Mouse (Mus musculus) MEL (cell line): ENCODE results near the gene Cul9. TPM values are rescaled to one million over a fixed set of nuclear protein-coding genes. Genes with fewer than 3 reads are reported as not detected.

Experiments used
- DNase-seq: peaks from one replicate; pipeline ENCODE4 v3.0.0; 2011; ENCODE audit warnings: low read depth, low spot score
- H3K27ac ChIP-seq: 2 replicates; pipeline ENCODE4 v1.5.1; 2012; ENCODE audit warnings: low read depth, mild to moderate bottlenecking, control low read depth, low read length, moderate library complexity; ENCODE audit not compliant: control insufficient read depth
- H3K27me3 ChIP-seq, 2 experiments: fragments of 150-350 bp in 1 of 2; sonication (generic) in 1 of 2; 2 replicates each; pipeline ENCODE4 v1.6.1; 2012; ENCODE audit warnings: low read length in 2 of 2, mild to moderate bottlenecking in 2 of 2, improper control_type of control experiment in 1 of 2, moderate library complexity in 1 of 2; ENCODE audit not compliant: insufficient read depth in 2 of 2, control insufficient read depth in 1 of 2
- H3K36me3 ChIP-seq, 2 experiments: 2 replicates each; pipeline ENCODE4 v1.6.1; 2012 to 2014; ENCODE audit warnings: low read length in 2 of 2, improper control_type of control experiment in 1 of 2, inconsistent platforms in 1 of 2, mild to moderate bottlenecking in 1 of 2; ENCODE audit not compliant: insufficient read depth in 2 of 2, control insufficient read depth in 1 of 2
- H3K4me1 ChIP-seq, 2 experiments: fragments of 150-350 bp in 1 of 2; sonication (generic) in 1 of 2; 2 replicates each; pipeline ENCODE4 v1.6.1; 2012; ENCODE audit warnings: low read length in 2 of 2, improper control_type of control experiment in 1 of 2, mild to moderate bottlenecking in 1 of 2; ENCODE audit not compliant: insufficient read depth in 2 of 2, control insufficient read depth in 1 of 2
- H3K4me3 ChIP-seq, 2 experiments: fragments of 150-350 bp in 1 of 2; sonication (generic) in 1 of 2; 2 replicates each; pipeline ENCODE4 v1.5.1; 2012; ENCODE audit warnings: low read depth in 2 of 2, low read length in 2 of 2, mild to moderate bottlenecking in 2 of 2, moderate library complexity in 2 of 2, control low read depth in 1 of 2, improper control_type of control experiment in 1 of 2; ENCODE audit not compliant: control insufficient read depth in 1 of 2, insufficient read depth in 1 of 2
- H3K79me2 ChIP-seq: 2 replicates; pipeline ENCODE4 v1.6.1; 2012; ENCODE audit warnings: mild to moderate bottlenecking, low read length, moderate library complexity; ENCODE audit not compliant: control insufficient read depth, poor library complexity, insufficient read depth
- H3K9ac ChIP-seq: 2 replicates; pipeline ENCODE4 v1.6.1; 2012; ENCODE audit warnings: low read depth, mild to moderate bottlenecking, control low read depth, low read length, moderate library complexity; ENCODE audit not compliant: control insufficient read depth, poor library complexity, severe bottlenecking
- H3K9me3 ChIP-seq: fragments of 150-350 bp; sonication (generic); replicated peaks from 2 replicates; pipeline ENCODE4 v1.6.1; 2012; ENCODE audit warnings: mild to moderate bottlenecking, low read length, improper control_type of control experiment, moderate library complexity; ENCODE audit not compliant: insufficient read depth
- CTCF ChIP-seq, 3 experiments: IDR thresholded peaks in 2 of 3; conservative IDR thresholded peaks in 1 of 3; 2 replicates each; pipeline ENCODE4 v1.5.1; 2011 to 2012; ENCODE audit warnings: low read length in 3 of 3, low read depth in 2 of 3, mild to moderate bottlenecking in 2 of 3, improper control_type of control experiment in 1 of 3, inconsistent platforms in 1 of 3, mixed read lengths in 1 of 3, moderate library complexity in 1 of 3; ENCODE audit not compliant: control insufficient read depth in 1 of 3, insufficient read depth in 1 of 3, poor library complexity in 1 of 3, severe bottlenecking in 1 of 3
- E2F4 ChIP-seq: IDR thresholded peaks from 2 replicates; pipeline ENCODE4 v1.6.1; 2011; ENCODE audit warnings: low read depth, low read length, improper control_type of control experiment, borderline replicate concordance
- ELF1 ChIP-seq: IDR thresholded peaks from 2 replicates; pipeline ENCODE4 v1.6.1; 2014; ENCODE audit warnings: low read depth, mild to moderate bottlenecking, inconsistent platforms, low read length, improper control_type of control experiment, moderate library complexity
- JUND ChIP-seq: IDR thresholded peaks from 2 replicates; pipeline ENCODE4 v1.6.1; 2011; ENCODE audit warnings: low read depth, mild to moderate bottlenecking, improper control_type of control experiment, low read length
- MAX ChIP-seq: IDR thresholded peaks from 2 replicates; pipeline ENCODE4 v1.6.1; 2011; ENCODE audit warnings: low read length, improper control_type of control experiment
- MEF2A ChIP-seq: IDR thresholded peaks from 2 replicates; pipeline ENCODE4 v1.6.1; 2014; ENCODE audit warnings: low read depth, mild to moderate bottlenecking, inconsistent platforms, low read length, improper control_type of control experiment; ENCODE audit not compliant: poor library complexity, insufficient replicate concordance, severe bottlenecking; ENCODE audit errors: extremely low read depth
- MYB ChIP-seq: IDR thresholded peaks from 2 replicates; pipeline ENCODE4 v1.6.1; 2011; ENCODE audit warnings: mild to moderate bottlenecking, low read depth, low read length, improper control_type of control experiment
- NELFE ChIP-seq: IDR thresholded peaks from 2 replicates; pipeline ENCODE4 v1.6.1; 2011; ENCODE audit warnings: low read depth, low read length, improper control_type of control experiment
- POLR2A ChIP-seq, 2 experiments: IDR thresholded peaks; 2 replicates each; pipeline ENCODE4 v1.6.1; 2011 to 2012; ENCODE audit warnings: low read length in 2 of 2, mild to moderate bottlenecking in 2 of 2, control low read depth in 1 of 2, improper control_type of control experiment in 1 of 2, low read depth in 1 of 2, moderate library complexity in 1 of 2; ENCODE audit not compliant: control insufficient read depth in 1 of 2, insufficient read depth in 1 of 2, poor library complexity in 1 of 2
- POLR2AphosphoS2 ChIP-seq: IDR thresholded peaks from 2 replicates; pipeline ENCODE4 v1.6.1; 2011; ENCODE audit warnings: low read length, improper control_type of control experiment
- RCOR1 ChIP-seq: IDR thresholded peaks from 2 replicates; pipeline ENCODE4 v1.6.1; 2012; ENCODE audit warnings: low read depth, mild to moderate bottlenecking, inconsistent platforms, low read length, improper control_type of control experiment
- SIN3A ChIP-seq: IDR thresholded peaks from 2 replicates; pipeline ENCODE4 v1.6.1; 2012; ENCODE audit warnings: low read length, improper control_type of control experiment, inconsistent platforms
- SMC3 ChIP-seq: IDR thresholded peaks from 2 replicates; pipeline ENCODE4 v1.6.1; 2011; ENCODE audit warnings: low read depth, low read length, improper control_type of control experiment
- ZC3H11A ChIP-seq: IDR thresholded peaks from 2 replicates; pipeline ENCODE4 v1.6.1; 2012; ENCODE audit warnings: low read depth, mild to moderate bottlenecking, inconsistent platforms, low read length, improper control_type of control experiment
- ZNF384 ChIP-seq: IDR thresholded peaks from 2 replicates; pipeline ENCODE4 v1.6.1; 2012; ENCODE audit warnings: low read depth, mild to moderate bottlenecking, inconsistent platforms, low read length, improper control_type of control experiment
- polyA plus RNA-seq, 2 experiments: library from polyadenylated mRNA; stranded (reverse) in 1 of 2; unstranded in 1 of 2; fragments of >175 nt in 1 of 2; fragments of >200 nt in 1 of 2; gene quantifications; 2 replicates each; pipeline versions ENCODE4 v1.2.1 to v1.2.4; 2012; ENCODE audit warnings: low replicate concordance in 2 of 2, low read depth in 1 of 2; ENCODE audit not compliant: insufficient read length in 2 of 2, insufficient read depth in 1 of 2, missing spikeins in 1 of 2
- total RNA-seq: library from RNA; depleted of rRNA; stranded (reverse); fragments of 300-350 nt; gene quantifications from 2 replicates; pipeline ENCODE4 v1.2.3, GENCODE M21; 2012

Gene Cul9
- total and polyA plus RNA-seq, 3 experiments: 3.6 to 10.7 TPM; not detected in 1

DNA sequence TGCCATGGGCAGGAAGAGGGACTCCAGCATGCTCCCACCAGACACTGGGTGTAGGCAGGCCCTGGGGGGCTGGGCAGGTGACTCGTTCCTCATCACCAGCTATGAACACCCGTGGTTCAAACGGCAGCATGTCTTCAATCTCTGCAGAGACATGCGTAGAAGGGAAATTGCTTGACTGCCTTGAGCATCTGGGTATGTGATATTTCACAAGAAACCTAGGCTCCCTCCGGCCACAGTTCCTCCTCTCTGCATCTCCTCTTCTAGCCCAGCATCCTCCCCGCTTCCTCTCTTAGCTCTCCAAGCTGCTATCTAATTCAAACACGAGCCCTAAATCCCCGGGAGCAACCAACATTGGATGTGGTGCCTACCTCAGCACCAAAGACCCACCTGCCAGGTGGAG is 40.1 kb upstream of the Cul9 start:
- Histone ChIP-seq H3K9ac (no peak overlapping the region), H3K36me3 (peaks cover 0 to 6% of the 10 kb centered on the region in 2 experiments; a peak in 1 of 4 replicates), H3K4me3 (no peak overlapping the region), H3K9me3 (no peaks in the 10 kb centered on the region), H3K4me1 (peaks cover 7 to 18% of the 10 kb centered on the region in 2 experiments; a peak in 3 of 4 replicates), H3K27ac (no peak overlapping the region), H3K27me3 (no peaks in the 10 kb centered on the region; a peak in 2 of 4 replicates), H3K79me2 (no peaks in the 10 kb centered on the region)
- no peak for TF ChIP-seq POLR2AphosphoS2
- no peak for TF ChIP-seq MYB
- TF ChIP-seq ELF1: no peak
- no peak for TF ChIP-seq E2F4
- no peak for TF ChIP-seq MEF2A
- TF ChIP-seq MAX: no peak
- no peak for TF ChIP-seq SMC3
- no peak for TF ChIP-seq POLR2A (IDR thresholded peaks at IDR 0.05; ENCODE audit: control insufficient read depth in 1 of 2, insufficient read depth in 1 of 2, low read depth in 1 of 2, low read length in 2 of 2, poor library complexity in 1 of 2)
- TF ChIP-seq ZNF384: no peak
- TF ChIP-seq NELFE: no peak
- TF ChIP-seq ZC3H11A: no peak
- DNase-seq: no peak

DNA sequence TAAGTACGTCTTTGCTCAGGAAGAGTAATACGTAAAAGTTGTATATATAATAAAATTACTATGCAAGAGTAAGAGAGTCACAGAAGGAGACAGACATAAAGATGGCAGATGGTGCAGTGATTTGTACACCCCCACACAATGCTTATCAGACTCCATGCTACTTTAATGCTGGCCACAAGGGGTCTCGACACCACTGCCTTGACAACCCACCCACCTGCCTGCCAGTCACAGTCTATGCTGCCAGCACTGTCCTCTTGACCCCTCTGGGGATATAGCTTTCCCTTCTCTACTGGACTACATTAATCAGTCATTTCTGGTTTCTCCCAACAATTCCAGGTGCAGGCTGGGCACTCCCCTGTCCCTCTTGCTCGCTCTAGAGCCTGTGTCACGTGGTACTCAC is 32.5 kb upstream of the Cul9 start:
- Histone ChIP-seq H3K4me1 (no peaks in the 10 kb centered on the region), H3K79me2 (no peaks in the 10 kb centered on the region), H3K36me3 (no peaks in the 10 kb centered on the region), H3K4me3 (no peak overlapping the region), H3K27ac (no peak overlapping the region), H3K9me3 (no peaks in the 10 kb centered on the region), H3K9ac (no peak overlapping the region), H3K27me3 (no peaks in the 10 kb centered on the region; a peak in 1 of 4 replicates)
- TF ChIP-seq NELFE: no peak
- no peak for TF ChIP-seq SIN3A
- no peak for TF ChIP-seq ZC3H11A
- no peak for TF ChIP-seq POLR2A (IDR thresholded peaks at IDR 0.05; ENCODE audit: control insufficient read depth in 1 of 2, insufficient read depth in 1 of 2, low read depth in 1 of 2, low read length in 2 of 2, poor library complexity in 1 of 2)
- no peak for TF ChIP-seq RCOR1
- no peak for DNase-seq

GRCm38 (mm10) chr17:46576070-46576469 is 29.9 kb upstream of the Cul9 start:
- TF ChIP-seq JUND (no peak), CTCF (IDR thresholded peaks at IDR 0.05 in 2 of 3, conservative IDR thresholded peaks at IDR 0.05 in 1 of 3; ENCODE audit: control insufficient read depth in 1 of 3, insufficient read depth in 1 of 3, low read depth in 2 of 3, low read length in 3 of 3, poor library complexity in 1 of 3, severe bottlenecking in 1 of 3) (peak; percentile 55 to 61 (median 59))
- Histone ChIP-seq H3K27me3 (no peaks in the 10 kb centered on the region), H3K9ac (no peak overlapping the region), H3K4me1 (no peaks in the 10 kb centered on the region), H3K4me3 (no peak overlapping the region), H3K9me3 (no peaks in the 10 kb centered on the region), H3K79me2 (no peaks in the 10 kb centered on the region), H3K27ac (no peak overlapping the region), H3K36me3 (no peaks in the 10 kb centered on the region)
- peak; percentile 33 for DNase-seq
